Mouse (Mus musculus) thymus, postnatal 25 days (tissue): Measurements from ENCODE around the gene Dhx58.
A peak's percentile ranks its signal among the peaks of the same experiment; 100 is the strongest.
"Not testable (repeated sequence)": the region's sequence is repeated elsewhere in the genome, so short reads cannot be mapped to it uniquely, and the experiment has no call there.

Experiments used
- DNase-seq: peaks from one replicate; pipeline ENCODE4 v3.0.0; 2022

The Dhx58 gene

GRCm38 (mm10) chr11:100697921-100698320 is 6.2 kb downstream of the Dhx58 start:
- DNase-seq = no peak

GRCm38 (mm10) chr11:100694926-100695325 is 9.1 kb downstream of the Dhx58 start:
- DNase-seq = peak; percentile 79

- no peak for DNase-seq
These were observed 10.9 kb downstream of the Dhx58 start for GRCm38 (mm10) chr11:100693154-100693553.

GRCm38 (mm10) chr11:100692164-100692616 is 11.9 kb downstream of the Dhx58 start, which contains the start of gene Zfp385c:
Gene Zfp385c (minus strand): TSS chr11:100692455.
- peak; percentile 43 for DNase-seq

GRCm38 (mm10) chr11:100690389-100690788 is 13.7 kb downstream of the Dhx58 start:
- DNase-seq = no peak

GRCm38 (mm10) chr11:100688443-100688842 is 15.6 kb downstream of the Dhx58 start:
- DNase-seq = no peak

- no peak for DNase-seq
These were observed 16.8 kb downstream of the Dhx58 start for GRCm38 (mm10) chr11:100687265-100687664.

- DNase-seq = no peak
These were observed 18.7 kb downstream of the Dhx58 start for GRCm38 (mm10) chr11:100685371-100685770.

GRCm38 (mm10) chr11:100684084-100684483 is 20.0 kb downstream of the Dhx58 start:
- DNase-seq = no peak

GRCm38 (mm10) chr11:100682526-100682925 is 21.5 kb downstream of the Dhx58 start:
- no peak for DNase-seq

- no peak for DNase-seq
These were observed 22.2 kb downstream of the Dhx58 start for GRCm38 (mm10) chr11:100681826-100682225.

- no peak for DNase-seq
These were observed 26.3 kb downstream of the Dhx58 start for GRCm38 (mm10) chr11:100677810-100678209.

- DNase-seq = no peak
These were observed 30.9 kb downstream of the Dhx58 start for GRCm38 (mm10) chr11:100673169-100673568.

GRCm38 (mm10) chr11:100671956-100672355 is 32.1 kb downstream of the Dhx58 start:
- no peak for DNase-seq

GRCm38 (mm10) chr11:100671049-100671448 is 33.0 kb downstream of the Dhx58 start:
- DNase-seq = no peak

GRCm38 (mm10) chr11:100659806-100660205 is 44.3 kb downstream of the Dhx58 start:
- no peak for DNase-seq

- DNase-seq = no peak
These were observed 47.6 kb downstream of the Dhx58 start for GRCm38 (mm10) chr11:100656458-100656857.

- not testable (repeated sequence) for DNase-seq
These were observed 48.5 kb downstream of the Dhx58 start for GRCm38 (mm10) chr11:100655589-100655988.

- DNase-seq = no peak
These were observed 52.3 kb downstream of the Dhx58 start for GRCm38 (mm10) chr11:100651748-100652147.

GRCm38 (mm10) chr11:100651205-100651604 is 52.9 kb downstream of the Dhx58 start:
- DNase-seq = no peak

- no peak for DNase-seq
These were observed 55.7 kb downstream of the Dhx58 start for GRCm38 (mm10) chr11:100648405-100648804.

- peak; percentile 70 for DNase-seq
These were observed 57.8 kb downstream of the Dhx58 start for GRCm38 (mm10) chr11:100646265-100646664.
